Mouse (Mus musculus): ENCODE measurements around the gene Use1.

Use1 gene

GRCm38 (mm10) chr8:71397701-71398100 lies 31.1 kb downstream of the Use1 start:
- ATAC-seq (ENCODE audit: insufficient number of reproducible peaks, low FRiP score, low TSS enrichment): no peak

DNA sequence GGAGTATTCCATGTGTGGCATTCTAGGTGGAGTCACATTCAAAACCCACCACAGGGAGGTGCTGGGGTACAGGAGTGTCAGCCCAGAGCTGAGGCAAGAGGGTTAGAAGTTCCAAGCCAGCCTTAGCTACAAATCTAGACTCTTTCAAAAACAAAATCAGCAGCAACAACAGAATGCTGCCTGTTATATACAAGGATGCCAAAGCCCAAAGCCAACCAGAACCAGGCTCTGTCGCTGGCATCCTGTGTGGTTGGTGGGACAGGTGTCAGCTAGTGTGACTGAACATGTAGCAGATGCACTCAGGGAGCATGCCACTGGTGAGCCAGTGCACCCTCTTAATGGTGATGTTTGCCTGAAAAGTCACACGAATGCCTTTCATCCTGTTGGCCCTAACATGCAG lies 34.2 kb downstream of the Use1 start:
- ATAC-seq (ENCODE audit: insufficient number of reproducible peaks, low FRiP score, low TSS enrichment): no peak

GRCm38 (mm10) chr8:71401454-71401853 lies 34.8 kb downstream of the Use1 start:
- no peak for ATAC-seq (ENCODE audit: insufficient number of reproducible peaks, low FRiP score, low TSS enrichment)

DNA sequence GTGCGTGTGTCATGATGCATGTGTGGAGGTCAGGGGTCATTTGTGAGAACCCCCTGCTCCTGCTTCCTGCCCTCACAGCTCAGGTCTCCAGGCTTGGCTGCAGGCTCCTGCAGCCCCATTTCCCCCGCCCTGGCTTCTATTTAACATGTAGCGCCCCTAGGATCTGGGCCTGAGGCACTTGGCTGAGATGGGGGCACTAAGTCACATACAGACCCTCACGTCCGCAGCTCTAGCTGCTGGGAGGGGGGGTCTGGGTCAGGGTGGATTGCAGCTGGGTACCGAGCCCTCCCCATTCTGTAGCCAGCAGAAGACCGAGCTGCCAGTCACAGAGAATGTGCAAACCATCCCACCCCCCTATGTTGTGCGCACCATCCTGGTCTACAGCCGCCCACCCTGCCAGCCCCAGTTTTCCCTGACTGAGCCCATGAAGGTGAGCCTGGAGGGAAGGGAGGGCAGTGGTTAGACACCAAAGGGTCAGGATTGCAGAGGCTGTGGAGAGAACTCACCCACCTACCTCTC lies 35.9 kb downstream of the Use1 start:
- ATAC-seq (ENCODE audit: insufficient number of reproducible peaks, low FRiP score, low TSS enrichment): no peak

- ATAC-seq (ENCODE audit: insufficient number of reproducible peaks, low FRiP score, low TSS enrichment): no peak
These were observed 36.6 kb downstream of the Use1 start for GRCm38 (mm10) chr8:71403107-71403885.

- ATAC-seq (ENCODE audit: insufficient number of reproducible peaks, low FRiP score, low TSS enrichment): no peak
These were observed 37.4 kb downstream of the Use1 start for GRCm38 (mm10) chr8:71404011-71404410.

GRCm38 (mm10) chr8:71404951-71405351 lies 38.3 kb downstream of the Use1 start:
- no peak for ATAC-seq (ENCODE audit: insufficient number of reproducible peaks, low FRiP score, low TSS enrichment)

- ATAC-seq (ENCODE audit: insufficient number of reproducible peaks, low FRiP score, low TSS enrichment): peak; percentile 64
These were observed 38.9 kb downstream of the Use1 start, which contains the start of gene Ankle1 for GRCm38 (mm10) chr8:71405401-71406098. Gene Ankle1 (plus strand): TSS chr8:71406010.

GRCm38 (mm10) chr8:71406099-71407015 lies 39.7 kb downstream of the Use1 start:
- no peak; the same call in 1 of the 2 replicates for ATAC-seq (ENCODE audit: insufficient number of reproducible peaks, low FRiP score, low TSS enrichment)

GRCm38 (mm10) chr8:71407441-71407840 lies 40.8 kb downstream of the Use1 start:
- ATAC-seq (ENCODE audit: insufficient number of reproducible peaks, low FRiP score, low TSS enrichment): no peak

DNA sequence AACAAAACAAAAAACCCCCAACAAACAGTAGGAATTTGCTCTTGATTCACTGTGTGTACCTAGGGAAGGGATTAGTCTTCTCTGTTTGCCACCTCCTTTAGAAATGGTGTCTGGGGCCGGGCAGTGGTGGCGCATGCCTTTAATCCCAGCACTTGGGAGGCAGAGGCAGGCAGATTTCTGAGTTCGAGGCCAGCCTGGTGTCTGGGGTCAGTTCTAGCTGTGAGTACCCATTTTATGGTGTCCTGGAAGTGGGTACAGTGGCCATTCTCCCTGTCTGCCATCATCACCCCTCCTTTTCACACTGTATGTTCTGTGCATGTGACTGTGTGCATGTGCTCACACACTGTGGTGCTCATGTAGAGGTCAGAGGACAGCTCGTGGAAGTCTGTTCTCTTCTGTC lies 41.6 kb downstream of the Use1 start:
- ATAC-seq (ENCODE audit: insufficient number of reproducible peaks, low FRiP score, low TSS enrichment): no peak

DNA sequence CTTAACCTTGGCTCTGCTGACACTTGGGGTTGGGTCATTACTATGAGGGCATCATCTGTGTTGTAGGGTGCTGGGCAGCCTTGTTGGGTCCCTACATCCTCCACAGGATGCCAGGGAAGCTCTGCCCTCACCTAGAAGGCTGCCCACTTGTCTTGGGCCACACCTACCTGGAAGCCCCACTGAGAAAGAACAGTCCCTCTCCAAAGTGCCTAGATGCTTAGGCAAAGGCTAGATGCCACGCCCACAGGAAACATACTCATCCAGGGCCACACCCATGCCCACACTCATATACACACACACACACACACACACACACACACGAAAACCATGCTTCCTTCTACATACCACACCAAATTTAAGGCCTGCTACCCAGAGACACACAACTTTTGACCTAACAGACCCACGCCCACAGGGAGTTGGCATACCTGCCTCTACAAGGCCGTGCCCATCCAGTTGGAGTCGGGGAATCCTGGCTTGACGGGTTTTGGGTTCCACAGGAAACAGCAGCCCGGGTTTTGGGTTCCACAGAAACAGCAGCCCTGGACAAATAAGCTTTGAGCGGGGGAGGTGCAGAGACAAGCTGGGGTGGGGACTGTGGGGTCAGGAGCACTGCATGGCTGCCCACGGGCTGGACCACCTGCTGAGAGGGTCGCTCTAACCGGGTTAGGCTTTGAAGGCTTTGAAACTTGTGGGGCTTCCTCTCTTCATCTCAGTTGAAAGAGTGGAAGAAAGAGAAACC lies 45.1 kb downstream of the Use1 start:
- no peak for ATAC-seq (ENCODE audit: insufficient number of reproducible peaks, low FRiP score, low TSS enrichment)

All from cerebellum, adult (tissue).